Mouse (Mus musculus): ENCODE results near the gene Ap2b1.
"Not testable (repeated sequence)": the region's sequence is repeated elsewhere in the genome, so short reads cannot be mapped to it uniquely, and the experiment has no call there.

Ap2b1 gene

DNA sequence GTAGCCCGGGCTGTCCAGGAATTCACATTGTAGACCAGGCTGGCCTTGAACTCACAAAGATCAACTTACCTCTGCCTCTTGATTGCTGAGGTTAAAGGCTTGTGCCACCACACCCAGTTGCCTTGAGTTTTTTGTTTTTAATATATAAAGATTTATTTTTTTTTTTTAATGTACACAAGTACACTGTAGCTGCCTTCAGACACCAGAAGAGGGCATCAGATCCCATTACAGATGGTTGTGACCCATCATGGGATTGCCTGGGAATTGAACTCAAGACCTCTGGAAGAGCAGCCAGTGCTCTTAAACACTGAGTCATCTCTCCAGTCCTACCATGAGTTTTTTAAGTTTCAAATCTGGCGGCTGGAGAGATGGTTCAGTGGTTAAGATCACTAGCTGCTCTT is 2.6 kb downstream of the Ap2b1 start:
- no peak for DNase-seq (ENCODE audit: low read depth, low spot score)

DNA sequence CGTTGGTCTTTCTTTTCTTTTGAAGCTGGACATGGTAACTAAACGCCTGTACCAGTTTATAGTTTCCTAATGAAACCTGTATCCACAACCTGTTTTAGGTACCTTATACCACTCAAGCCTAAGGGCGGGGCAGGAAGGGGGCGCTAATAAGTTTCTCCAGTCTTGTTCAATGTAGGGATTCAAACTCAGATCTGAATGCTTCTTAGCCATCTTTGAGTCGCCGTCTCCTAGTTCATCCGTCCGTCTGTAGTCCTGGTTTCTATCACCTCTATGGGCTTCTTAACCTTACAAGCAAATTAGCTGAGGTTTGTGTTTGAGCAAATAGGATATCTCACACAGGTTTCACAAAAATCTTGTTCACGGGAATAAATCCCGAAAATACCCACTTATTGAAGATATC is 3.3 kb downstream of the Ap2b1 start:
- no peak for DNase-seq (ENCODE audit: low read depth, low spot score)

DNA sequence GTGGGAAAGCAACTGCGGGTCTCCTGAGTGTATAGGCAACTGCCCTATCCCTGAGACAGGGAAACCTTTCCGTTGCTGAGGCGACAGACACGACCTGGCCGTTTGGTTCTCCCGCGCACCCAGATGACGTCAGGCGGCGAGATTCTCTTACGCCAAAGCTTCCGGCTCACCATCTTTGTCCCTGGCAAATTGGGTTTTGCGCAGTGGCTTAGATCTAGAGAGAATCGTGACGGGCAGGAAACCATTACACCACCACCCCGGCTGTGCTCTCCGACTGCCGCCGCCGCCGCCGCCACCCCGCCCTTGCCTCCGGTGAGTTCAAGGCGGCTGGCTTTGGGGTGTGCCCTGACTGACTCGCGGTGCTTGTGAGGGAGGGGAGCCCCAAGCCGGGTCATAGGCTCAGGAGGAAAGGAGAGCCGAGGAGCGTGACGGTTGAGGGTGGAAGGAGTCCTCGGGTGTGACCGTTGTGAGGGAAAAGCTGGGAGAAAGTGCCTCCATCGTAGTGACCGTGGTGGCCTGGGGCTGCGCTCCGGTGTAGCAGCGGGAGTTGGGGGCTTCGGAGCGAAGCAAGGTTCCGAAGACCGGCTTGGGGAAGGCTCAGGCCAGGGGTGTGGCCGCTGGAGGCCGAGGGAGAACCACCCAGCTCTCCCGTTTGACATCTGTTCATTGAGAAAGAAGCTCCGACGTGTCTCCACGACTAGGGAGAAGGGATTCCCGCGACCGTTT is 3.9 kb downstream of the Ap2b1 start, which contains the start of gene Pex12:
Pex12 (minus strand) TSS at position 61 of the 726 bp plus-strand sequence.
- DNase-seq (ENCODE audit: low read depth, low spot score) = peak; percentile 98

DNA sequence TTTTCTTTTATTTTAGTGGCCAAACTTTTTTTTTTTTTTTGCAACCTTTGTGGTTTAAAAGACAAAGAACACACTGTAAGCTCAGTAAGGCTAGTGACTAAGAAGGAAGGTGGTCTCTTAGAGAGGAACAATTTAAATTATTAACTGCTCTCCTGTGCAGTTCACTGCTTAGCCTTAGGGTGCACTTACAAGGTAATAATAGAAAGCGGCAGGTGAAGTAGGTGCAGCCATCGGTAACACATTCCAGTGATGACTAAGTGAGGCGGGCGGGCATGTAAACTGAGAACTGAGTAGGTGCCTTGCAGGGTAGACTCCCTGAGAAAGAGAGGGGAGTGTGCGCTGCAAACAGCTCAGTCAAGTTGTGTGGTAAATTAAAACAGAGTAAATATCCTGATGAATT is 4.9 kb downstream of the Ap2b1 start:
- no peak for DNase-seq (ENCODE audit: low read depth, low spot score)

DNA sequence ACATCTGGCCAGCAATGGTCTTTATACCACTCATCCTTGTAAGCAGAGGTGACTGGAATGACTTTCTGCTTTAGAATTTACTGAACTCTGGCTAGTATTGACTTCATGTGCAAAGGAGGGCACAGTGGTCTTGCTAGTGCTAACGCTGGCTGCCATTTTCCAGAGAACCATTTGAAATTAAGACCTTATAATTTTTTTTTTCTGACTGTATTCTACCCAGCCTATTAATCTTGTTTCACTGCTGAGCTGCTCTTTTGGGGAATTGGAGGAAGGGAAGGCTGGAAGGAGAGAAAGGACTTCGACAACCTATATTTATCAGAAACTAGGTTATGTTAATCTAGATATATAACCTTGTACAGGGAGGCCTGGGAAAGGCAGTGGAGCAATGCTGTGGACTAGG is 5.7 kb downstream of the Ap2b1 start:
- DNase-seq (ENCODE audit: low read depth, low spot score) = no peak

DNA sequence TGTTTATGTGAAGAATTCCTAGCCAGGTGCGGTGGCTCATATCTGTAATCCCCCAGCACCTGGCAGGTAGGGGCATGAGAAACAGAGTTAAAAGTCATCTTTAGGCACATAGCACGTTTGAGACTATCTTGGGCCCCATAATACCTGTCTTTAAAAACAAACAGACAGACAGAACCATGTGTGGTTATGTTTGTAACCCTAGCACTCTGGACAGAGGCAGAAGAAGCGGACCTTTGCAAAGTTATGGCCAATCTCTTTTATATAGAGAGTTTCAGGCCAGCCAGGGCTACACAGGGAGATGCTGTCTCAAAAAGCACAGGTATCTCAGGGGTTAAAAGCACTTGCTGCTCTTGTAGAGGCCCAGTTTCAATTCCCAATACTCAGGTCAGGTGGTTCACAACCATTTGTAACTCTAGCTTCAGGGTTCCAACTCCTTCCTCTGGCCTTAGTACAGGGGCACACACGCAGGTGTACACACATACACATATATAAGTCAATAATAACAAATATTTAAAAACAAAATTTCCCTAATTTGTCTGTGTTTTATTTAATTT is 8.0 kb downstream of the Ap2b1 start:
- DNase-seq (ENCODE audit: low read depth, low spot score) = no peak

DNA sequence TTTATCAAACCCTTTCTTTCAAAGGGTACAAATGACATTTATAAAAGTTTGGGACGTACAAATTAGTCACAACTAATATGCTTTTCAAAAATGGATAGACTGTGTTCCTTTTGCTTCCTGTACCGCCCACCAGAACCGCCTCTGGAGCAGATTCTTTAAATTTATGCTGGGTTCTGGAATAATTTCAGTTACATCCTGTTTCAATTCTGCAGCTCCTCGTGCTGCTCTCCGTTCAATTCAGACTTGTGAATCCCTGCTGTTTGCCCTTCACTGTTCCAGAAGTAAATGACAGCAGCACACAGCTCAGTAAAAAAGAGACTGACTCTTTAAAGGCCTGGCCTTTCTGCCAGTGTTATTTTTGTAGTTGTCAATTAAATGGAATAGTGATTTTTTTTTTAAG is 13.6 kb downstream of the Ap2b1 start:
- DNase-seq (ENCODE audit: low read depth, low spot score) = no peak

DNA sequence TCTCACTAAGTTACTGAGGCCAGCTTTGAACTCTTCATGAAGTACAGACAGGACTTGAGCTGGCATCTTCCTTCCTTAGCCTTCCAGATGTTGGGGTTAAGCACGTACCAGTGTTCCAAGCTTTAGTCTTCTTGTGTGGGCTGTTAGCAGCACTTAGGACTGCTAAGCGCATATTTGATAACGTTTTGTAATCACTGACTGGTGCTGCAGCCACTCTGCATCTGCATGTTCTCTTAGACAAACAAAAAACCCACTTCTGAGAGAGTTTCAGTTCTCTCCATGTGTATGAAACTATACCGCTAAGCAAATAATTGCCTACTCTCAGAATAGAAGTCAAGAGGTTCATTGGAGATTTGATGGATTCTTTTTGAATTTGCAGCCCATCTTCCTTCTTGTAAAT is 20.2 kb downstream of the Ap2b1 start:
- no peak for DNase-seq (ENCODE audit: low read depth, low spot score)

DNA sequence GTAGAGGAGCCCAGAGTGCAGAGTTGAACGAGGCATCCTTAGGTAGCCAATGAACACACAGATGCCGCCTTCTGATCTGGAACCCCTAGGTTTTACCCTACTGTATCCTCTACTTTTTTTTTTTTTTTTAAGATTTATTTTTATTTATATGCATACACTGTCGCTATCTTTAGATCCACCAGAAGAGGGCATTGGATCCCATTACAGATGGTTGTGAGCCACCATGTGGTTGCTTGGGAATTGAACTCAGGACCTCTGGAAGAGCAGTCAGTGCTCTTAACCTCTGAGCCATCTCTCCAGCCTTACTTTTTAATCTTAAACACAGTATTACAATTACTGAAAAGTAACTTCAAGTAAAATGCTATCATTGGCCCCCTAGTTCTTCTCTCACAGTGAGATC is 27.9 kb downstream of the Ap2b1 start:
- DNase-seq (ENCODE audit: low read depth, low spot score) = not testable (repeated sequence)

DNA sequence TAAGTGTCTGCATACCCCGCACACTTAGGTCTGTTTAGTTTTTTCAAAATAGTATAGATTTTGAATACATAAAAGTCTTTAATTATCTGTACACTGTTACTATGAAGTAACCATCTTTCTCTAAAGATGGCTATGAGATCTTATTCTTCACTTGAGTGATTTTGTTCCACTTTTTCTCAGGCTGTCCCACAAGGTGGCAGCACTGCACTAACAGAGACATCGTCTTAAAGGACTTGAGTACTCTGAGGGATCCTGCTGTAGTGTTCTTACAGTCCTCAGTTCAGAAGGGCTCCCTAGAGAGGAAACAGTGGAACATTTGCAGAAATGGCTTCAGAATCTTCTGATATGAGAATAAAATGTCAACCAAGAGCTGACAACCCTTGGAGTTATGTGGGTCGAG is 28.6 kb downstream of the Ap2b1 start:
- DNase-seq (ENCODE audit: low read depth, low spot score) = peak; percentile 72

DNA sequence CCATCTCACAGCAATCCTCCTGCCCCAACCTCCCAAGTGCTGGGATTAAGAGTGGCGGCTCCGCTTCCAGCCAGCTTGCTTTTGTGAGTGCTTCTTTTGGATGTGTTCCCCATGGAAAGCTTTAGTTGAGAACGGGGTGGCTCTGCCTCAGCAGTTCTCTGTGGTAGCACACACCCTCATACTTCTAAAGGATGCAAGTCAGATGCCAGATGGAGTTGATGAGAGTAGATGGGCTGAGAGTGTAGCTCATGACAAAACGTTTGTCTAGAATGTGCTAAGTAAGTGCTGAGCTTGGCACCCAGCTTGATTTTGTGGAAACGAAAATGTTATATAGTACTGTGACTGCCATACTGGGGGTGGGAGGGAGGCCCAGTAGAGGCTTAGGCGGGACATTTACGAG is 37.0 kb downstream of the Ap2b1 start:
- DNase-seq (ENCODE audit: low read depth, low spot score) = no peak

DNA sequence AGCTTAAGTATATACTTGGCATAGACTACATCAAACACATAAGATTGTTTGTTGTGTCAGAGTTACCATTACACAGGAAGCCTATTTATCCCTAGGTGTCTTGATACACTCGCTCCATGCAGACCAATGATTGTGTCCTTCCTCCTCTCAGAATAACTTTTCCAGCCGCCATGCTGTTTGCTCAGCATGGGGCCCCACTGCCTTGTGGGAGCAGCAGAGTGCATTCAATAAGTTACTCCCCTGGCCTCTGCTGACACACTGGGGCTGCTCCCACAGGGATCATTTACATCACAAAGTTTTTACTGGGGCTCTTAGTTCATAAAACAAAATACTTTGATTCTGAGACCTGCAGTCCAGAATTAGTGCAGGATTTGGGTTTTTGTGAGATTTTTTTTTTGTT is 40.9 kb downstream of the Ap2b1 start:
- no peak for DNase-seq (ENCODE audit: low read depth, low spot score)

DNA sequence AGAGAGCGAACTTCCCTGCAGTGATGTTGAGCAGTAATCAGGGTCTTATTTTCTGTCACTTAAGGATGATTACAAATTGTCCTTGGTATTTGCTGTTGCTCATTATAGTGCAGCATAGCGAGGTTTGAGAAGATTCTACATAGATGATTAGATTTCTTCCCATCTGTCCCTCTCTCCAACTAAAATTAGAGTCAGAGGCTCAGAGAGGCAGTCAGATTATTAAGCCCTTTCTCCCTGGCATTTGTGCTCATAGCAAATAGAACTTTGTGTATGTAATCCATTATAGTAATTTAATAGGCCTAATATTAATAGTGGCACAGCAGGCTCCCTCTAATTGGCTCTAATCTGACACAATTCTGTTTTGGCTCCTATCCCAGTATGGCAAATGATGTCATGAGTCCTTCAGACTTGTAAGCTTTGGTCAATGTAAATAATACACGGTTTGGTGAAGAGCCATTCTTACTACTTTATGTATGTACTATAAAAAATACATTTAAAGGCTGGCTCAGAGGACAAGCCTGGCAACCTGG is 43.0 kb downstream of the Ap2b1 start:
- DNase-seq (ENCODE audit: low read depth, low spot score) = peak; percentile 54

DNA sequence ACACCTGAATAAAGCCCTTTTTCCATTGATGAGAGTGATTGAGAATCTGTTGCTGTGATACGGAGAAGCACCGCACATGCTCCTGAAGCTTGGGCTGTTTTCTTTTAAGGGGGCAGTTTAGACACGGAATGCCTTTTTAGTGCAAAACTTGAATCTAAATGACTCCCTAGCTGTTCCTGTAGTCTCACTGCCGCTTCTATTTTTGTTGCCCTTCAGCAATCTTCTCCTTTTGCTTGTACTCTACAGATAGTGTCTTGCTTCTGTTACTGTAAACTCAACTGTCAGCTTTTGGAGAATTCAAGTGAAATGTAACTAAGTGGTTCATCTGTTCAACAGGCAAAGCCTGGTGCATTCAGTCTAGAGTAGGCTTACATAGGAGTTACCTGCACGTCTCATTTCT is 56.6 kb downstream of the Ap2b1 start:
- no peak for DNase-seq (ENCODE audit: low read depth, low spot score)

DNA sequence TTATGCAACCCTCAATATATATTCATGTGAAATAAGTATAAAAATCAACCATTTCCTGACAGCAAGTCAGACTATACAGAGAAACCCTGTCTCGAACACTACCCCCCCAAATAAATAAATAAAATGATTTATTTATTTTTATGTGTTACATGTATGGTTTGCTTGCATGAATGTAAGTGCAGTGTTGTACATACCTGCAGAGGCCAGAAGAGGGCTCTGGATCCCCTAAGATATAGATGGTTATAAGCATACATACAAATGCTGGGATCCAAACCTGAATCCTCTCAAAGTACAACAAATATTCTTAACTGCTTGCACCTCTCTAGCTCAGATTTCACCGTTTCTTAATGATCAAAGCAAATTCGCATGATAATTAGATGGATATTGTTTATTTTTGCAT is 58.6 kb downstream of the Ap2b1 start:
- DNase-seq (ENCODE audit: low read depth, low spot score) = peak; percentile 32

DNA sequence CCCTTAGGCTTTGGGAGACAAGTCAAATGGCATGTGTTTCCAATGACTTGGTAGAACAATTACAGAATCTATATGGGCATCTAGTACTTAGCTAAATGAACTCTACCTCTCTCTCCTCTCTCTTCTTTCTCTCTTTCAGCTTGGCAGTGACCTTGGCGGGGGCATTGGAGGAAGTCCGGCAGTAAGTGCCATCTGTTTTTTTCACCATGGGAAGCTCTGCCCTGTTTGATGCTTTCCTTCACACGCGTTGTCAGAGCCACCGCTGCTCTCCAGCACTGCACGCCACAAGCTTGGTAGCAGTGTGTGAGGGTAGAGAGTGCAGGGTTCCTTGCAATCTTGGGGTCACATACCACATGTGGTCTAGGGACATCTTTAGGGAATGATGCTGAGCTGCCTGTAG is 65.8 kb downstream of the Ap2b1 start:
- no peak for DNase-seq (ENCODE audit: low read depth, low spot score)

DNA sequence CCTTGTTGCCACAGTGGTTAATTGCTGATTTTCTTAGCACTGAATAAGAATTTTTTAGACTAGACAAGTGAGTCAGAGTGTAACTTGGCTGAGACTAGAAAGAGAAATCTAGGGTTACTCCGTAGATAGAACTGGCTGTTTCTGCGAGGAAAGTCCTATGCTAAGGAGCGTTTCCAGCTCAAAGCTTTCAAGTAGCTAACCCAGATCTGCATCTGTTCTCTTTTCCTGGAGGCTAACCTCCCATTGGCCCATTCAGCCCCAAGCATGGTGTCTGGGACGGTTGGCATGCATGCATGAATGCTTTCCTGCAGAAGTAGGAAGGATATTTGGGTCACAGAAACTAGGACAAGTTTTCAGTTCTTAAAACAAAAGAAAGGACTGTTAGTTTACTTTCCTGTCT is 72.4 kb downstream of the Ap2b1 start:
- DNase-seq (ENCODE audit: low read depth, low spot score) = peak; percentile 25

DNA sequence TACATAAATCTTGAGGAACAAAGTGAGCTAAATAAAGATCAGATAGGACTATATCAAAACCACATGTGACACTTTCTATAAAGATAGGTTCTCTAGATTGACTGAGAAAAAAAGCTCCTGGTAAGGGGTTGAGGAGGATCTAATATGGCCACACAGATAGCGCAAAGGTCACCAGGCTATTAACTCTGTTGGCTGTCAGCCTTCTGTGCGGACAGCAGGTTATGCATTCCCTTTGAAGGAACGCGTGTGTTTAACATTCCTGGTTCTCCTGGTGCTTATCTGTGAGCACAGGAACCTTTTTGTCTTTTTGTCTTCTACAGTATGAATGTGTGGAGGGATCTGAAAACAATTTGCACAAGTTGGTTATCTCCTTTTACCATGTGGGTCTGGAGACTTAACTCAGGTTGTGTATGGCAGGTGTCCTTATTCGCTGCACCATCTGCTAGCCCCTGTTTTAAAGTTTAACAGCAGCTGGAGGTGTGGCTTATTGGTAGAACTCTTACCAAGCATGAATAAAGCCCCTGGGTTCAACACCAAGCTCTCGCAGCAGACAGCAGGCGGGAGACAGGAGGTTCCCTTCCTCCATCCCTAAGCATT is 81.0 kb downstream of the Ap2b1 start:
- DNase-seq (ENCODE audit: low read depth, low spot score) = no peak

DNA sequence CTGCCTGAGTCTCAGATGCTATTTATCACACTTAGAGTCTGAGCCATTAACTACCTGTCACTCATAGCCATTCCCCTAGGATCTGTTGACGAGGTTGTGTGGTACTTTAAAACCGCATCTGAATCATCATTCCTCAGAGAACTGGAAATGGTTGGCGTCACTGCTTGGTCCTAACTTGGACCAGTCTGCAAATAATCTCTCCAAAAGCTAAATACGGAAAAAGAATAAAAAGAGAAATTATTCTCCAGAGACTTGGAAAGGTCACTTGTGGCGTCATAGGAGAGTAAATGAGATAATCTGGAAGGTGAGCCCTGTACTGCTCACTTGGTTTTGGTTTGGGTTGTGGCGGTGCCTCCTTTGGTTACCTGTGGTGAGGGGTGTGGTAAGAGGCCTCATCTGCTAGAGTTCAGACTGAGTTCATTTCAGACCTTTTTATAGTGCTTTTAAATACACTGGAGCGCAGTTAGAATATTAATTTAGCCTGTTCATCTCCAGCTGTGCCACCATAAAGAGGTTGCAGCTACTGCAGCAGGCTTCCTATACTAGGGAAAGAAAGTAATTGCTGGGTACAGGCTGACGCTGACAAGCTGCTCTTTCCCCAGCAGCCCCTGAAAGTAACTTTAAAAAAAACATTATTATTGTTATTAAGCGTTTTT is 84.2 kb downstream of the Ap2b1 start:
- no peak for DNase-seq (ENCODE audit: low read depth, low spot score)

DNA sequence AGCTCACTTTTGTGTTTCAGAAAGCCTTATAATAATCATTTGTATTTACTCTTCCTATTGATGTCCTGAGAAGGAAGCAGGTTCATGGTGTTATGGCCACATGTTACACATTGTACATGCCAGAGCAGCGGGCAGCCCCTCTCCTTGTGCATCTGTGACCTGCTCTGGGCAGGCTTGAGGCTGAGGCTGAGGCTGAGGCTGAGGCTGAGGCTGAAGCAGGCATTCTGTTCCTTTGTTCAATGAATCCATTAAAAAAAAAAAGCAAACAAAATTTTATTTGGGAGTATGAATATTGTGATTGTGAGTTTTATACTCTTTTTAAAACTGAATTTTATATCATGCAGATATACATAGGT is 84.7 kb downstream of the Ap2b1 start:
- no peak for DNase-seq (ENCODE audit: low read depth, low spot score)

DNA sequence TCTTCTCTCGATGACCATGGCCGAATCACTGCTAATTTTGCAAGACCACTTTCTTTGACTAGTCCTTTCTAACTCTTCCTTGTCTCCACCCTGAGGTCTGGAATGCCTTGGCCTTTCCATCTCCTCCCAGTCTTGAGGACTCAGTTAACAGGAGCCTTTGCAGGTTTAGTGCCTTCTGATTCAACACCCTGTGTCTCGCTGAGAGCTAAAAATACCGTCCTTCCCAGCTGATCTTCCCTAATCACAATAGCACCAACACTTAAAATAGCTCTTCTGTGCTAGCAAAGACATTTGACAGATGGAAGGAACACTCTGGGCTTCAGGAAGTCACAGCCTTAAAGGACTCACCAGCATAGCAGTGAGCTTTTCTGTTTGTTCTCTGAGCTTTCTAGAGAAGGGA is 94.2 kb downstream of the Ap2b1 start:
- no peak for DNase-seq (ENCODE audit: low read depth, low spot score)

DNA sequence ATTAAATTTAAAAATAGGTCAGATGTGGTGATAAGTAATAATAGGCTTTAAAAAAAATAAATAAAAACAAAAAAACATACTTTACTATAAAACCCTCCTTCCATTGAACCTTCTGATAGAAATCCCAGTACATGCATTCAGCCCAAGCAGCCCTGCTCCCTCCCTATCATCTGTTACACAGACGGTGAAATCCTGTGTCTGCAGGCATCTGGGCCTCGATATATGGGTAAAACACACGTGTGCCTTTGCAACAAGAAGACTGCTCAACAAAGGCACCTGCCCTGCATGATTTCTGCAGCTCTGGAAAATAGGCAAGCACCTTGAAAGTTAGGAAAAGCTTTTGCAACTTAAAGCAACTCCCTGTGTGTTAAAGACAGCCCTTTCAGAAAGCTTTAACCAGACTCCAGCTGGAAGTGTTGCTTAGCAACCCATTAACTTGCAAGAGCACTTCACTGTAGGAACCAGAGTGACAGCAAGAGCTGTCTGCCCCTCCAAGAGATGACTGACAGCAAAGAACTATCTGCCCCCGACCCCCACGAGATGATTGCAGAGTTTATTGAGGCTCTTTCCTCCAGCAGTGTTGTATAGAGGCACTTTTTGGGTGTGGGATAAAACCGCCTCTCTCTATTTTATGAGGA is 96.1 kb downstream of the Ap2b1 start:
- no peak for DNase-seq (ENCODE audit: low read depth, low spot score)
